Mouse (Mus musculus): ENCODE results near the gene Alg11. TPM values are rescaled to one million over a fixed set of nuclear protein-coding genes. Genes with fewer than 3 reads are reported as not detected.

Gene Alg11
- polyA plus RNA-seq, 1 experiment, result 9.3 TPM

- Histone ChIP-seq H3K27ac (ENCODE audit: insufficient read depth, low read depth, low read length) (no peak overlapping the region), H3K4me1 (ENCODE audit: control insufficient read depth, insufficient read depth, low read length) (no peaks in the 10 kb centered on the region), H3K4me3 (ENCODE audit: insufficient read depth, low read length) (peak overlapping the region; percentile 75)
- TF ChIP-seq POLR2A (IDR thresholded peaks at IDR 0.05; ENCODE audit: borderline replicate concordance, low read depth, low read length), result no peak
Observed at GRCm38 (mm10) chr8:22059153-22059738, 1.3 kb upstream of the Alg11 start.

DNA sequence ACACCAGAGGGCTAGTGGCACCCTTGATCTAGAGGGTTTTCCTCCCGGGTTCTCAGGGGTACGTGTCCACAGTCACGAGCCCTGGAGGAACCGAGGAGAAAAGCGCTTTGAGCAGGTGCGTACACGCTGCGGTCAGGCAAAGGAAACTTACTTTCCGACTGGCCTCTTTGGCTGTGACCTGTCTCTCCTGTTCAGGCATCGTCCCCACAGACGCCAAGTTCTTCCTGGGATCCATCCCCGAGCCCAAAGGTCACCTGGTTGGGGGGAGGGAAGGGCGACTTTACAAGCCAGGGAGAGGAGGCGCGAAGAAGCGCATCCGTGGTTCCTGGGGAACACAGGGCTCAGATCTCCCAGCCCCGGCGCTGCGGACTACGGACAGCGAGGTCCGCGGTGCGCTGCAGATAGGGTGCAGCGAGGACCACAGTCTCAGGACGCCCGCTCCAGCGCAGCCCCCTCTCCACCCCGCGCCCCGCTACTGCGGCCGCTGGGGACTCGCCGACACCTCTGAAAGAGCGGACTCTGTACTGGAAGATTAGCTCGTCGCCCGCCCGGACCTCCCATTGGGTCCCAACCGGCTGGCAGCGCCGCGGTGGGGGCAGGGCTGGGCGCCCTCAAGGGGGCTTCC lies 588 bp upstream of the Alg11 start, which contains the start of gene Atp7b:
Atp7b (minus strand) TSS at position 485 of the 625 bp plus-strand sequence.
- Histone ChIP-seq H3K27ac (ENCODE audit: insufficient read depth, low read depth, low read length) (no peak within 1 kb of the TSS), H3K4me1 (ENCODE audit: control insufficient read depth, insufficient read depth, low read length) (no peaks in the 10 kb centered on the region), H3K4me3 (ENCODE audit: insufficient read depth, low read length) (peak within 1 kb of the TSS; percentile 76)
- TF ChIP-seq POLR2A (IDR thresholded peaks at IDR 0.05; ENCODE audit: borderline replicate concordance, low read depth, low read length) (no peak), CTCF (IDR thresholded peaks at IDR 0.05; ENCODE audit: low read depth, low read length) (no peak)

DNA sequence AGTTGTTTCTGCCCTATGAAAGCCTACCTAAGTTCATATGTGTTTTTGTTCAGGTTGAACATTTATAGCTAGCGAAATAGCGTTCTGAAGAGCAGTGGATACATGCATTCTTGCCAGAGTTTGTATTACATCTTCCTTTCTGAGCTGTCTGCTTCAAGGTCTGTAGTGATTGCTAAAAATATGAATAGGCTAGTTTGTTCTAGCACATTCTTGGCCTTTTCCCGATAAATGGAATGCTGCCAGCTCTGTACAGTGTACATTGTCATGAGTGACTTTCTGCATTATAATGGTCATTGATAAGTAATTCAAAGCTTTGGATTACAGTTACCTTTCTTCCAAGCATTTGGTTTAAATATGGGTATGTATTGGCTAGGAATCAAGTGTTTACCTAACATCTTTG lies 605 bp downstream of the Alg11 start:
- H3K4me1 ChIP-seq (ENCODE audit: control insufficient read depth, insufficient read depth, low read length), result no peaks in the 10 kb centered on the region
- TF ChIP-seq POLR2A (IDR thresholded peaks at IDR 0.05; ENCODE audit: borderline replicate concordance, low read depth, low read length) (no peak), CTCF (IDR thresholded peaks at IDR 0.05; ENCODE audit: low read depth, low read length) (no peak)
- peak overlapping the region; percentile 76 for H3K4me3 ChIP-seq (ENCODE audit: insufficient read depth, low read length)
- no peak overlapping the region for H3K27ac ChIP-seq (ENCODE audit: insufficient read depth, low read depth, low read length)

GRCm38 (mm10) chr8:22079313-22080007 lies 18.9 kb downstream of the Alg11 start:
- peak overlapping the region; percentile 23; the same call in 1 of the 2 replicates for H3K4me3 ChIP-seq (ENCODE audit: insufficient read depth, low read length)
- TF ChIP-seq CTCF (IDR thresholded peaks at IDR 0.05; ENCODE audit: low read depth, low read length), result no peak
- TF ChIP-seq POLR2A (IDR thresholded peaks at IDR 0.05; ENCODE audit: borderline replicate concordance, low read depth, low read length), result no peak
- peaks cover 7% of the 10 kb centered on the region for H3K4me1 ChIP-seq (ENCODE audit: control insufficient read depth, insufficient read depth, low read length)
- H3K27ac ChIP-seq (ENCODE audit: insufficient read depth, low read depth, low read length), result no peak overlapping the region

DNA sequence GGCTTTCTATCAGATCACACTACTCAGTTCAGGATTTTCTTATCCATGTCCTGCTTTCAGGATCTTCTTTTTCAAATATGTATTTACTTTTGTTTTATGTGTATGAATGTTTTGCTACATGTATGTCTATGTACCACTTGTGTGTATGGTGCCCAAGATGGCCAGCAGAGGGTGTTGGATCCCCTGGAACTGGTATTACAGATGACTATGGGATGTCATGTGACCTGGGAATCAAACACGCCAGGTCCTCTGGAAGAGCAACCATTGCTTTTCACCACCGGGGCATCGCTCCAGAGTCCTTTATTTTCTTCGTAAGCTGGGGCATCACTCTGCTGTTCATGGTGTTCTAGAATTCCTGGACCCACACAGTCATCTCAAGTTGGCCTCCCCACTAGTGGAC lies 28.7 kb downstream of the Alg11 start:
- Histone ChIP-seq H3K4me1 (ENCODE audit: control insufficient read depth, insufficient read depth, low read length) (no peaks in the 10 kb centered on the region), H3K4me3 (ENCODE audit: insufficient read depth, low read length) (no peak overlapping the region), H3K27ac (ENCODE audit: insufficient read depth, low read depth, low read length) (no peak overlapping the region)
- no peak for TF ChIP-seq CTCF (IDR thresholded peaks at IDR 0.05; ENCODE audit: low read depth, low read length)

DNA sequence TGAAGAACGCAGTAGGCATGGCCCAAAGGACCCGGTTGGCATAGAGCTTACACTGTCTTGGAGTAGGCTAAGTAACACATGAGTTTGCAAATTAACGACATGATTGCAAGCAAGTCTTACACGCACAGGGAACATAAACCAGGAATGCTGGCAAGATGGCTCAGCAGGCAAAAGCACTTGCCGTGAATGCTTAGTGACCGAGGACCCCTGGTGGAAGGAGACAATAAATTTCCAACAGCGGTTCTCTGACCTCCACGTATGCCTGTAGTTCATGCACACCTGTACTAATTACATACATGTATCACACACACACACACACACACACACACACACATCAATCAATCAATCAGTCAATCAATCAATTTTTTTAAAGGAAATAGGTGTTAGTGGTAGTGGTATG lies 31.0 kb downstream of the Alg11 start:
- Histone ChIP-seq H3K4me1 (ENCODE audit: control insufficient read depth, insufficient read depth, low read length) (no peaks in the 10 kb centered on the region), H3K4me3 (ENCODE audit: insufficient read depth, low read length) (no peak overlapping the region), H3K27ac (ENCODE audit: insufficient read depth, low read depth, low read length) (no peak overlapping the region)
- TF ChIP-seq POLR2A (IDR thresholded peaks at IDR 0.05; ENCODE audit: borderline replicate concordance, low read depth, low read length) (no peak), CTCF (IDR thresholded peaks at IDR 0.05; ENCODE audit: low read depth, low read length) (no peak)

- Histone ChIP-seq H3K4me1 (ENCODE audit: control insufficient read depth, insufficient read depth, low read length) (no peaks in the 10 kb centered on the region), H3K4me3 (ENCODE audit: insufficient read depth, low read length) (no peak overlapping the region), H3K27ac (ENCODE audit: insufficient read depth, low read depth, low read length) (no peak overlapping the region)
- TF ChIP-seq POLR2A (IDR thresholded peaks at IDR 0.05; ENCODE audit: borderline replicate concordance, low read depth, low read length), result no peak
- TF ChIP-seq CTCF (IDR thresholded peaks at IDR 0.05; ENCODE audit: low read depth, low read length), result no peak
Observed at GRCm38 (mm10) chr8:22107020-22107419, 46.5 kb downstream of the Alg11 start.

Other genes starting within 250 kb of the Alg11 start
- not detected in 2 replicates for gene Defb50, start 237.2 kb upstream of the Alg11 start, polyA plus RNA-seq (2012; ENCODE audit: insufficient read depth, insufficient read length, missing spikeins)
- not detected in 2 replicates for gene Defb2, start 220.8 kb upstream of the Alg11 start, polyA plus RNA-seq (2012; ENCODE audit: insufficient read depth, insufficient read length, missing spikeins)
- not detected in 2 replicates for gene Defb10, start 201.8 kb upstream of the Alg11 start, polyA plus RNA-seq (2012; ENCODE audit: insufficient read depth, insufficient read length, missing spikeins)
- gene Defb9, start 175.3 kb upstream of the Alg11 start, polyA plus RNA-seq (2012; ENCODE audit: insufficient read depth, insufficient read length, missing spikeins), result not detected in 2 replicates
- not detected in 2 replicates for gene Defb11, start 154.3 kb upstream of the Alg11 start, polyA plus RNA-seq (2012; ENCODE audit: insufficient read depth, insufficient read length, missing spikeins)
- gene Defb15, start 128.0 kb upstream of the Alg11 start, polyA plus RNA-seq (2012; ENCODE audit: insufficient read depth, insufficient read length, missing spikeins), result not detected in 2 replicates
- gene Defb35, start 122.4 kb upstream of the Alg11 start, polyA plus RNA-seq (2012; ENCODE audit: insufficient read depth, insufficient read length, missing spikeins), result not detected in 2 replicates
- gene Defb13, start 114.0 kb upstream of the Alg11 start, polyA plus RNA-seq (2012; ENCODE audit: insufficient read depth, insufficient read length, missing spikeins), result not detected in 2 replicates
- not detected in 2 replicates for gene Fam90a1a, start 102.0 kb upstream of the Alg11 start, polyA plus RNA-seq (2012; ENCODE audit: insufficient read depth, insufficient read length, missing spikeins)
- gene Ccdc70, start 90.9 kb upstream of the Alg11 start, polyA plus RNA-seq (2012; ENCODE audit: insufficient read depth, insufficient read length, missing spikeins), result not detected in 2 replicates
- gene Atp7b, start 416 bp upstream of the Alg11 start, polyA plus RNA-seq (2012; ENCODE audit: insufficient read depth, insufficient read length, missing spikeins), result 0.12 TPM in 1 of 2 replicates, not detected in the other
- gene Nek5, start 64.3 kb downstream of the Alg11 start, polyA plus RNA-seq (2012; ENCODE audit: insufficient read depth, insufficient read length, missing spikeins), result not detected in 2 replicates
- gene Nek3, start 105.7 kb downstream of the Alg11 start, polyA plus RNA-seq (2012; ENCODE audit: insufficient read depth, insufficient read length, missing spikeins), result 2.6 and 2.9 TPM in 2 replicates
- 22.0 and 30.3 TPM in 2 replicates for gene Ckap2, start 125.1 kb downstream of the Alg11 start, polyA plus RNA-seq (2012; ENCODE audit: insufficient read depth, insufficient read length, missing spikeins)
- gene Vps36, start 132.1 kb downstream of the Alg11 start, polyA plus RNA-seq (2012; ENCODE audit: insufficient read depth, insufficient read length, missing spikeins), result 27.4 and 34.3 TPM in 2 replicates
- gene Thsd1, start 166.6 kb downstream of the Alg11 start, polyA plus RNA-seq (2012; ENCODE audit: insufficient read depth, insufficient read length, missing spikeins), result 2.5 and 3.3 TPM in 2 replicates
- not detected in 2 replicates for gene Tpte, start 222.7 kb downstream of the Alg11 start, polyA plus RNA-seq (2012; ENCODE audit: insufficient read depth, insufficient read length, missing spikeins)

Data from bone marrow macrophage, adult 2 months (primary cell).